In the genomic region with DNA sequence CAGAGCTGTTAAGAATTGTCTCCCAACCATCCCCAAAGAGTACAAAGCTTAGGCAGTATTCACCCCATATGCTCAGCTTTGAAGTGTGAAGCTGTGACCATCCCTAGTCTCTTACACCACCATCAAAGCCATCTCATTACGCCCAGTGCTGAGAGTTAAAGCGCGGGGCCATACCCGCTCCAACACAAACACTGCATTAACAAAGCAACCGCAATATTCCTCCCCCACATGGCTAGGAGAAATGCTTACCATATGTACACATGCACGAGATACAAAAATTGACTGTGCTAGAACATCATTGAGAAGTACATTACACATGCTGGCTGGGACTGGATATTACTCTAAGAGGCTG, we compare ENCODE assay signal across 25 mouse cellular contexts.
DNase-seq lines count a peak whose midpoint lies in the region; ATAC-seq and TF ChIP-seq lines count a peak whose summit lies in the region.
"Had no signal": no experiment of that assay in that cellular context is flagged by ENCODE, and none has a peak within 500 bp of the region (broad histone marks: within the 10 kb centered on the region; RNA-seq: fewer than 3 reads in every experiment).

No protein-coding gene starts in this region.

- no peaks in the 10 kb centered on the region for H3K9me3 ChIP-seq in forebrain, embryonic 13.5 days (replicated peaks)
- H3K9me3 ChIP-seq in forebrain, embryonic 12.5 days: no peaks in the 10 kb centered on the region
- H3K9me3 ChIP-seq in stomach, postnatal 0 days (ENCODE audit: control insufficient read depth, low read length): no peaks in the 10 kb centered on the region
- H3K9me3 ChIP-seq: heart, embryonic 10.5 days; hindbrain, embryonic 12.5 days; lung, embryonic 15.5 days had no signal

- TF ChIP-seq POLR2A in brain, embryonic 14.5 days (IDR thresholded peaks at IDR 0.05; ENCODE audit: borderline replicate concordance, extremely low read depth, insufficient read depth, insufficient read length, poor library complexity, severe bottlenecking): no peak
- TF ChIP-seq POLR2A in cerebellum, adult 2 months (IDR thresholded peaks at IDR 0.05; ENCODE audit: borderline replicate concordance, insufficient read depth, low read length): no peak

- H3K36me3 ChIP-seq in forebrain, embryonic 13.5 days (ENCODE audit: poor library complexity, severe bottlenecking): no peaks in the 10 kb centered on the region
- H3K36me3 ChIP-seq in forebrain, embryonic 12.5 days (replicated peaks): no peaks in the 10 kb centered on the region
- H3K36me3 ChIP-seq in stomach, postnatal 0 days (ENCODE audit: control insufficient read depth, insufficient read depth, low read length): no peaks in the 10 kb centered on the region
- H3K36me3 ChIP-seq: heart, embryonic 10.5 days; hindbrain, embryonic 12.5 days; limb, embryonic 13.5 days; lung, embryonic 15.5 days had no signal

- no peak overlapping the region for H3K4me2 ChIP-seq in forebrain, embryonic 13.5 days
- H3K4me2 ChIP-seq in forebrain, embryonic 12.5 days: no peak overlapping the region
- no peak overlapping the region for H3K4me2 ChIP-seq in stomach, postnatal 0 days (replicated peaks; ENCODE audit: low read depth)
- H3K4me2 ChIP-seq: hindbrain, embryonic 12.5 days; limb, embryonic 13.5 days; lung, embryonic 15.5 days had no signal

- TF ChIP-seq CTCF in brain, embryonic 14.5 days (IDR thresholded peaks at IDR 0.05; ENCODE audit: borderline replicate concordance, extremely low read depth, insufficient read depth, insufficient read length): no peak
- no peak for TF ChIP-seq CTCF in cerebellum, adult 2 months (IDR thresholded peaks at IDR 0.05; ENCODE audit: borderline replicate concordance, insufficient read depth, low read depth, low read length)
- no peak for TF ChIP-seq CTCF in stomach, postnatal 0 days (IDR thresholded peaks at IDR 0.05; ENCODE audit: low read depth)

- ATAC-seq in forebrain, embryonic 13.5 days: peak; percentile 92
- no peak for ATAC-seq in forebrain, embryonic 12.5 days (ENCODE audit: low FRiP score)
- no peak for ATAC-seq in stomach, postnatal 0 days (ENCODE audit: low FRiP score, low TSS enrichment)
- ATAC-seq: CD4-positive, CD25-positive, alpha-beta regulatory T cell, adult 4 months; inflammation-experienced regulatory T-cells, adult 6 months; Patski had no signal

- 0 out of 2 replicates have a peak overlapping the region, but pooled peaks have one; percentile 6 for H3K27ac ChIP-seq in forebrain, embryonic 13.5 days
- no peak overlapping the region for H3K27ac ChIP-seq in forebrain, embryonic 12.5 days
- no peak overlapping the region for H3K27ac ChIP-seq in cerebellum, adult 2 months (ENCODE audit: insufficient read depth, low read length)
- no peak overlapping the region for H3K27ac ChIP-seq in stomach, postnatal 0 days (replicated peaks)
- H3K27ac ChIP-seq: gastrocnemius, adult 2 months; heart, embryonic 10.5 days; hindbrain, embryonic 12.5 days; limb, embryonic 13.5 days; liver, embryonic 14.5 days; lung, embryonic 15.5 days had no signal

- TF ChIP-seq EP300 in stomach, postnatal 0 days (optimal IDR thresholded peaks at IDR 0.05): no peak

- no peak overlapping the region for H3K9ac ChIP-seq in forebrain, embryonic 13.5 days
- H3K9ac ChIP-seq in forebrain, embryonic 12.5 days: no peak overlapping the region
- H3K9ac ChIP-seq in stomach, postnatal 0 days (ENCODE audit: low read length): no peak overlapping the region
- H3K9ac ChIP-seq: hindbrain, embryonic 12.5 days; limb, embryonic 13.5 days; liver, embryonic 14.5 days; lung, embryonic 15.5 days had no signal

- no peaks in the 10 kb centered on the region for H3K27me3 ChIP-seq in forebrain, embryonic 13.5 days
- H3K27me3 ChIP-seq in forebrain, embryonic 12.5 days: no peaks in the 10 kb centered on the region
- H3K27me3 ChIP-seq in cerebellum, adult 2 months (ENCODE audit: control insufficient read depth, insufficient read depth, low read length): no peaks in the 10 kb centered on the region
- no peaks in the 10 kb centered on the region for H3K27me3 ChIP-seq in stomach, postnatal 0 days (ENCODE audit: control insufficient read depth, insufficient read depth, low read length)
- H3K27me3 ChIP-seq: hindbrain, embryonic 12.5 days; limb, embryonic 13.5 days; lung, embryonic 15.5 days had no signal

- intact Hi-C loops in left cerebral cortex, postnatal 4 days (cut with DNase I): no loop called here

- H3K4me1 ChIP-seq in forebrain, embryonic 13.5 days: no peaks in the 10 kb centered on the region
- H3K4me1 ChIP-seq in forebrain, embryonic 12.5 days: no peaks in the 10 kb centered on the region
- H3K4me1 ChIP-seq in cerebellum, adult 2 months (ENCODE audit: control insufficient read depth, insufficient read depth, low read length): no peaks in the 10 kb centered on the region
- H3K4me1 ChIP-seq in stomach, postnatal 0 days (replicated peaks; ENCODE audit: control insufficient read depth, insufficient read depth): no peaks in the 10 kb centered on the region
- H3K4me1 ChIP-seq: heart, embryonic 10.5 days; hindbrain, embryonic 12.5 days; limb, embryonic 13.5 days; lung, embryonic 15.5 days had no signal

- 76% methylated on average over 6 of the region's 6 CpGs for WGBS in forebrain, embryonic 13.5 days
- 90% methylated on average over 6 of the region's 6 CpGs for WGBS in forebrain, embryonic 12.5 days
- 90% methylated on average over 6 of the region's 6 CpGs for WGBS in cerebellum, adult 2 months
- 65% methylated on average over 6 of the region's 6 CpGs for WGBS in stomach, postnatal 0 days

- DNase-seq in left cerebral cortex, adult 18-20 months (ENCODE audit: low spot score in 2 of 2): peak; percentile 5 to 19
- no peak for DNase-seq in left cerebral cortex, postnatal 4 days
- DNase-seq in brain, embryonic 14.5 days (ENCODE audit: low read depth): peak; percentile 80
- DNase-seq in frontal cortex, postnatal 36 days (ENCODE audit: low spot score in 2 of 2): peak; percentile 19 to 30
- no peak for DNase-seq in cerebellum, adult 2 months
- DNase-seq in stomach, postnatal 0 days (ENCODE audit: low spot score): no peak
- DNase-seq: adrenal gland, adult 8-10 months; cerebellum, adult 11-12 months; cerebellum, postnatal 36 days; gastrocnemius, adult 2 months; kidney, adult 9 months; kidney, postnatal 25 days; lung, postnatal 4 days; spleen, adult 18-20 months; thymus, adult 18-20 months had no signal

- H3K4me3 ChIP-seq in forebrain, embryonic 13.5 days: no peak overlapping the region
- H3K4me3 ChIP-seq in forebrain, embryonic 12.5 days (replicated peaks): no peak overlapping the region
- H3K4me3 ChIP-seq in cerebellum, adult 2 months (replicated peaks; ENCODE audit: insufficient read depth, low read depth, low read length): no peak overlapping the region
- H3K4me3 ChIP-seq in stomach, postnatal 0 days (ENCODE audit: low read depth, low read length): no peak overlapping the region
- H3K4me3 ChIP-seq: gastrocnemius, adult 2 months; heart, embryonic 10.5 days; hindbrain, embryonic 12.5 days; limb, embryonic 13.5 days; lung, embryonic 15.5 days had no signal

Comparison
In these comparisons a context has a peak if more than half of its experiments do, and no peak if none do; other contexts are left out.
1. DNase-seq: peak in left cerebral cortex, adult 18-20 months (2 of 2), brain, embryonic 14.5 days (single experiment) and frontal cortex, postnatal 36 days (2 of 2); none in left cerebral cortex, postnatal 4 days (single experiment), cerebellum, adult 2 months (0 of 2) and stomach, postnatal 0 days (single experiment).